Mouse (Mus musculus) thymus, adult 18-20 months (tissue): ENCODE data around the gene Zdhhc5.

Experiments used
- DNase-seq, 2 experiments: peaks; one replicate each; pipeline ENCODE4 v3.0.0; 2022; ENCODE audit warnings: mixed read lengths in 2 of 2

Gene Zdhhc5

GRCm38 (mm10) chr2:84714811-84715561, at the start of gene Zdhhc5:
Gene Zdhhc5 (minus strand): TSS chr2:84715180.
- DNase-seq = peak; percentile 98

DNA sequence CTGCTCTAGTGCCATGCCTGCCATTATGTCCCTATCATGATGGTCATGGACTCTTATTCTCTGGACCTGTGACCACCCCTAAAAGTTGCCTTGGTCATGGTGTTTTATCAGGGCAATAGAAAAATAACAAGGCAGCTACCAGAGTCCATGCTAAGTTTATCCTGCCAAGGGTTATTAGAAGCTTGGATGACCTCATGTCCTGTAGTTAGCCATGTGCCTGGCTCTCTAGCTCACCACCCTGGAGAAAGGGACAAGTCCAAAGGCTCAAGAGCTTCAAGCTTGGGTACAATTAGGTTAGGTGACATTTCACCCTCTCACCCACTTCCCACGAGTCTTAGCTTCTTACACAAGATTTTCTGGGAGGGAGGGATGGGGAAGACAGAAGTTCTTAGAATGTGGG, 47.8 kb upstream of the Zdhhc5 start:
- DNase-seq = no peak

GRCm38 (mm10) chr2:84762295-84762694, 47.3 kb upstream of the Zdhhc5 start:
- no peak for DNase-seq

DNA sequence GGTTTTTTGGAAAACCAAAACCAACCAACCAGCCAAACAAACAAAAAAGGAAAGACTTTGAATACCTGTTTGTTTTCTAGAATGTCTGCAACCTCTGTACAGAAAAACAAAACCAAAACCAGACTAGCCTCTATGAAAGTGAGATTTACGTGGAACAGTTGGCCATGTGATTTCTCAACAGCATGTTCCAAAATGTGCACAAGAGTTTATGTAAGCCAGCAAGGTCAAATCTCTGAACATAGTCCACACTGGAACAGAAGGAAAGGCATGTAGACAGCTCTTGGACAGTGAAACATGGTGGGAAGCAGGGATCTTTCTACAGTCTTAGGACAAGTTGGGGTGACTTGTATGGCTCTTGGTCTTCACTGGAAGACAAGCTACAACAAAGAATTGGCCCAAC, 46.9 kb upstream of the Zdhhc5 start:
- no peak for DNase-seq

DNA sequence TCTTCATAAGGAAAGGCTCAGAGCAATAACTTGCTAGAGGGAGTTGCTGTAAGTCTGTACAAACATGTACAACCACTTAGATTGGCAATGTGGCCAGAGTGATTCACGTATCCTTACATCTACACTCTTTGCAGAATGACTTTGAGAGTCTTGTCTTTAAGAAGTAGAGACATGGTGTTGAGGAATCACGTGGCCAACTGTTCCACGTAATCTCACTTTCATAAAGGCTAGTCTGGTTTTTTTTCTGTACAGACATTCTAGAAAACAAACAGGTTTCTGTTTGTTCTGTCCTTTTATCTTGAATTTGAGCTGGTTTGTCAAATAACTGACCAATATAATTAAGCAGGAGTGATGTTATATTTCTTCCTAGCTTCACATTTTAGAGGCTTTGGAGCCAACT, 46.3 kb upstream of the Zdhhc5 start:
- DNase-seq = no peak

DNA sequence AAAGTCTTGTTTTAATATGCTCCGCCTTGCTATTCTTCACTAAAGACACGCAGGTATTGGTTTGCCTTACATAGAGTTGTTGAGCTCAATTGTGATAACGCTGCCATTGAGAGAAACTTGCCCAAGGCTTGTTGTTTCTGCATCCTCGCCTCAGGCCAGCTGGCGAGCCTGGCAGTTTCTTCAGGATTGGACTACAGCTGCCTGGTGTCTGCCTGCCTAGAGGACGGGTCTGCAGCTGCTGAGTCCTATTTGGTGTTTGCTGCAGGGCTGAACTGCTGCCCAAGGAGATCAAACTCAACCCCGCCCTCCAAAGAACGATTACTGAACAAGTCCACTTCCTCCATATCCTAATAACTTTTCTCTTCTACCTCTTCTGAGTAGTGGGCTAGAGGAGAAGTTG, 45.8 kb upstream of the Zdhhc5 start:
- DNase-seq = no peak

GRCm38 (mm10) chr2:84758542-84759127, 43.7 kb upstream of the Zdhhc5 start:
- no peak for DNase-seq

- DNase-seq = no peak
Measured at GRCm38 (mm10) chr2:84757026-84757682, 42.2 kb upstream of the Zdhhc5 start.

- no peak for DNase-seq
Measured at GRCm38 (mm10) chr2:84756245-84756644, 41.3 kb upstream of the Zdhhc5 start.

- no peak for DNase-seq
Measured at GRCm38 (mm10) chr2:84750115-84750514, 35.1 kb upstream of the Zdhhc5 start.

DNA sequence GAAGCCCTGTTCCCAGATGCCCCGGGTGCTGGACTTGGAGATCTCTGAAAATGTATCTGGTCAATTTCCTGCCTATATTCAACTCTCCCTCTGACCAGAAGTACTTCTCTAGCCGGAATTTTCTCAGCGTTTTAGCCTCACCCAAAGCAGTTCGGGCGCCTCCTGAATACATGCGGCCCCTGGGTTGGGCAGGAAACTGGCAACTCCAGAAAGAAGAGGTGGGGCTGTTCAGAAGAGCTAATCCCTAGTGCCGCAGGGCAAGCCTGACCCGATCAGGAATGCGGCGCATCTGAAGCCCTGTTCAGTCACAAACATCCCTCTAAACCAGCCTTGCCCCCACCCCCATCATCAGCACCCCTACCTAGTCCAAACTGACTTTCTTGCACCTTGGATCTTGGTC, 29.1 kb upstream of the Zdhhc5 start:
- no peak for DNase-seq

- no peak for DNase-seq
Measured at GRCm38 (mm10) chr2:84743561-84743960, 28.6 kb upstream of the Zdhhc5 start, which contains the start of gene Gm19426. Gene Gm19426 (minus strand): TSS chr2:84743655.

GRCm38 (mm10) chr2:84742451-84743283, 27.7 kb upstream of the Zdhhc5 start:
- DNase-seq = no peak

DNA sequence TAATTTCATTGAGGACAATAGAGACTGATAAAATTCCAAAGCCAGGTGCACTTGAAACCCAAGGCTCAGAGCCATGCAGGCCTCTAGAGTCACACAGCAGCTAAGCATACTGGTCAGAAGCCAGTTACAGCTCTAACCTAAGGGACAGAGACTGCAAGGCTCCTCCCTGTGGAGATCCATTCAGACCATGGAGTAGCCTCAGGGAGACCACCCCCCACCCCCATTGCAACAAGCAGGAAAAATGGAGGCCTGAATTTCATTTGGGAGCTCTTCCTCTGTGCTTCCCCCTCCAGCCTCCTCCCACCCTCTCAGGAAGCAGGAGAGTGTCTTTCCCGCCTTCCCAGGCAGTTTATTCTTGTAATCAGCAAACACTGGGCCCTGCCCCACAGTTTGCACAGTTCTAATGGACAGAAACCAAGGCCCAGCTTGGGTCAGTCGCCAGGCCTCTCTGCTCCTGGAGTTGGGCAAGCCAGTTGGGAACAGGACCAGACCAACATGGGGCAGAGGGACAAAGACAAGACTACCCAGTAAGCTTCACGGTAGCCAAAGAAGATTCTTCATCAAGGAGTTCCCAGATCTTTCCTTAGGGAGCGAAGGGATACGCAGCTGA, 27.0 kb upstream of the Zdhhc5 start:
- no peak for DNase-seq

DNA sequence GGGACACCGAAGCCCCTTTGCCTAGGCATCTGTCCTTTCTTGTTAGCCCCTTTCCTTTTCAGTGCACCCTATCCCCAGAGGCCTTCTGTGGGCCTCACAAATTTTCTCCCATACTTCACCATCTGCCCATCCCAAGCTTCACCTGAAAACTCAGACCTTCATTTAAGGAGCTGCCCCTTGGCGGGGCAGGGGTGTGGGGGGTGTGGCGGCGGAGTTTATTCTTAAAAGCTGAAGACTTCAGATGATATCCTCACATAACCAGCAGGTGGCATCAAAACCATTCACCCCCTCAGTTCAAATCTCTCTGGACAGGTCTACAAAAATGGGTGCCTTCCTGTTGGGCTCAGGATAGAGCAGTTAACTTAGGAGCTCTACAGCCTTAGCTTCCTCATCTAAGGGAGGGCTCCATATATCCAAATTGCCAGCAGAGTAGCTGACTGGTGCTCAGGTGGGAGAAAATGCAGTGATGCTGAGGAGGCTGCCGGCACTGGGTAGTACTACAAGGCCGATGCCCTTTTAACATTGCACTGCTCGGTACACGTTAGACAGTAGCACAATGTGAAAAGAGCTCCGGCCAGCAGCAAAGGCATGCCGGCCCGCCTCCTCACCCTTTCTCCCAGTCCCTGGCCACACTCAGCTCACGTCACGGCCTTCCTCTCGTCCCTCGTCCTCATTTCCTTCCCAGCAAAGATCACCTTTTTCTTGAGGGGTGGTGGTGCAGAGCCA, 25.8 kb upstream of the Zdhhc5 start:
- no peak for DNase-seq

GRCm38 (mm10) chr2:84738271-84738911, 23.4 kb upstream of the Zdhhc5 start:
- DNase-seq = no peak

DNA sequence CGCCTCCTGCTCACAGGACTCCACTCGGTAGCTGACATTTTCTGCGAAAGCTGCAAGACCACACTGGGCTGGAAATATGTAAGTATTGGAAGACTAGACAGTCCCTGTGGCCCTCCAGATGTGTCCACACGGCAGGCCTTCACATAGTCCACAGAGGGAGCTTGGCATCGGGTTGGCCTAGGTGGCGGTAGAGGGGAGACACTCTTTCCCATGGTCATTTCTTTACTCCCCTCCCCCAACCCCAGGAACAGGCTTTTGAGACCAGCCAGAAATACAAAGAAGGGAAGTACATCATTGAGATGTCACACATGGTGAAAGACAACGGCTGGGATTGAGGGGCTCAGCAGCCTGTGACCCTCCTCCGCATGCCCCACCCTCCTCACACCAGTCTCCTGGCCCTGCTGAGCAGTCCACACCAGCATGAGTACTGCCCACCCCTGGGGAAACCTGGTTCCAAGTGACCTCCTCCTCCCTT, 22.5 kb upstream of the Zdhhc5 start:
- no peak for DNase-seq

DNA sequence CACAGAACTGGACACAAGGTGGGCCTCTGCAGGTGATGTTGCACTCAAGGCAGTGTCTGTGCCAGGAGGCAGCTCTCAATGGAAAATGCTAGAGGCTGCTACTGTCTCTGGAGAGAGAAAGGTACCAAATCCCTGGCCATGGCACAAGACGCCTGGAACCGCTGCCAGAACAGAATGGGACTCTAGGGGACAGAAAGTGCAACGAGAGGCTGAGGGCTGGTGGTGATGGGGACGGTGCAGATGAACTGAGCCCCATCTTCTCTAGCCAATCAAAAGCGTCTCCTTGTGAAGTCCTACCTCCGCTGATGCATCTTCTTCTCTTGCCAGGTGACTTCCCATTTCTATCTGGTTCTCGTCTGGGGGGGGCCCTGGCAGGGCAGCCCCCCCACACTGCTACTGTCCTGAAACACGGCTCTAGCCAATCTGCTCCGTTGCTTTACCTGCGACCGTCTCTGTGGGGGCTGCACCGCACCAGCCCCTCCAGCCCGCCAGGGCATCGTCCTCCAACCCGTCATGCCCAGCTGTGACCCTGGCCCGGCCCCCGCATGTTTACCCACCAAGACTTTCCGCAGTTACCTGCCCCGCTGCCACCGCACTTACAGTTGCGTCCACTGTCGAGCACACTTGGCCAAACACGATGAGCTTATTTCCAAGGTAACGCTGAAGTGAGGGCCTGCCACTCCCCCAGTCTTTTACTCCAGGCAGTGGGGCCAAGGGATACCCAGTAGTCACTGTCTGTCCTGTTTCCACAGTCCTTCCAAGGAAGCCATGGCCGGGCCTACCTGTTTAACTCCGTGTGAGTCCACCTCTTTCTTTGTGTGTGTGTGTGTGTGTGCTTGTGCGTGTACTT, 21.6 kb upstream of the Zdhhc5 start:
- DNase-seq = no peak

DNA sequence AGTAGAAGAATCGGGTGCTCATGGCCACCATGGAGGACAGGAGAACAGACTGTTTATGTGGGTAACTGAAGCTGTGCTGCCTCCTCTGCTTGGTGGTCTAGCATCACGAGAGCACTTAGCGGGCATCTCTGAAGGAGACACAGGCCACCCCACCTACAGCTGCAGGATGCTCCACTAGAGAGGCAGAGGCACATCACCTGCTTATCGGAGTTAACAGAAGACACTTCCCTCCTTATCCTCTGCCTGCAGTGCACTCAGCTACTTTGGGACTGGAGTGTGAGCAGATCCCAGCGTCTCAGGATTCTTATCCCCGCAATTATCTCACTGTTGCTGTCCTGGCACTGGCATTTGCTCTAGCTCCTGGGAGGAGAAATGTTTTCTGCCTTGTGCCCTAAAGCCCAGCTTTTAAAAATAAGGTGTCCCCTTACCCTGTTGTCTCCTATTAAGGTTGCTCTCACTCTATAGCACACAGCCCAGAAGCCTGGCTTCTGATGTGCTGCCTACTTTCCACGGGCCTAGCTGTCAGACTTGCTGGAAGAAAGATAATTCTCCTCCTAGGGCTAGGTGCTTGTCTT, 20.5 kb upstream of the Zdhhc5 start:
- no peak for DNase-seq

DNA sequence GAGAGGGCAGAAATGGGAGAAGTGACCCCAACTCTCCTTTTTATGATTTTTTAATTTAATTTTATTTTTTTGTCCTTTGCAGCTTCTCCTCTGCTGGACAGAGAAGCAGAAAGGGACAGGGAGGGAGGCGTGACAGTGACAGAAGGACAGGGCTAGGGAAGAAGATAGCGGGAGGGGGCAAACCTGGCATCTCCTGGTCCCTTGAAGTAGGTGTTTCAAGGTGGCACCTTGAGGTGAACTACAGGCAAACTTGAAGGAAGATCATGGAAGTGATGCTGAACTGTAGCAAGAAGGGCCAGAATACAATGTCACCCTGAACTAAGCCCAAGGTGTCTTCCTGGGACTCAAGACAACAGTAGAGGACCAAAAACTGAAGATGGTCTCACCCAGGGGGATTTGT, 19.9 kb upstream of the Zdhhc5 start:
- no peak for DNase-seq
